Mouse (Mus musculus) intestine, postnatal 0 days (tissue): Measurements from ENCODE around the gene Tspan11. TPM values are rescaled to one million over a fixed set of nuclear protein-coding genes. Genes with fewer than 3 reads are reported as not detected.

Experiments used
- ATAC-seq: fragments of 200-750 bp; cut with Nextera tagmentation; 2 replicates; pipeline ENCODE4 v1.8.0; 2017; ENCODE audit warnings: mild to moderate bottlenecking, moderate TSS enrichment, moderate library complexity
- H3K27ac ChIP-seq: fragments of 300-500 bp; sonication (generic); 2 replicates; pipeline ENCODE4 v1.5.1; 2014; ENCODE audit warnings: mild to moderate bottlenecking, low read depth, low read length, moderate library complexity
- H3K27me3 ChIP-seq: fragments of 300-500 bp; sonication (generic); replicated peaks from 2 replicates; pipeline ENCODE4 v1.6.1; 2014; ENCODE audit warnings: low read length, mixed read lengths; ENCODE audit not compliant: control insufficient read depth, insufficient read depth
- H3K36me3 ChIP-seq: fragments of 300-500 bp; sonication (generic); 2 replicates; pipeline ENCODE4 v1.6.1; 2014; ENCODE audit warnings: mild to moderate bottlenecking, moderate library complexity; ENCODE audit not compliant: control insufficient read depth, insufficient read depth
- H3K4me1 ChIP-seq: fragments of 300-500 bp; sonication (generic); replicated peaks from 2 replicates; pipeline ENCODE4 v1.6.1; 2014; ENCODE audit warnings: antibody characterized with exemption, low read length, mixed read lengths; ENCODE audit not compliant: control insufficient read depth, insufficient read depth
- H3K4me2 ChIP-seq: fragments of 300-500 bp; sonication (generic); replicated peaks from 2 replicates; pipeline ENCODE4 v1.6.1; 2014; ENCODE audit warnings: low read depth, mild to moderate bottlenecking, moderate library complexity
- H3K4me3 ChIP-seq: fragments of 300-500 bp; sonication (generic); 2 replicates; pipeline ENCODE4 v1.5.1; 2014; ENCODE audit warnings: low read depth, low read length
- H3K9ac ChIP-seq: fragments of 300-500 bp; sonication (generic); 2 replicates; pipeline ENCODE4 v1.6.1; 2014; ENCODE audit warnings: mild to moderate bottlenecking, low read depth, low read length
- H3K9me3 ChIP-seq: fragments of 300-500 bp; sonication (generic); 2 replicates; pipeline ENCODE4 v1.6.1; 2016; ENCODE audit warnings: mixed run types; ENCODE audit not compliant: control insufficient read depth
- CTCF ChIP-seq: sonication (generic); IDR thresholded peaks from 2 replicates; pipeline ENCODE4 v1.5.1; 2016; ENCODE audit warnings: low read depth, mild to moderate bottlenecking, control low read depth, antibody characterized with exemption, moderate library complexity
- WGBS: fragments of 180-500 bp; shearing (Covaris S2); extraction: QIAGEN DNeasy Blood & Tissue Kit; methylation state at CpG from one replicate; pipeline ENCODE4 v1.1.7; 2014; 5-methylcytosine and 5-hydroxymethylcytosine counted together
- polyA plus RNA-seq: library from polyadenylated mRNA; unstranded; fragments of >200 nt; fragmentation: Nextera tagmentation; extraction: Ambion mirVana; gene quantifications from 2 replicates; pipeline ENCODE4 v1.2.1, GENCODE M21; 2015

The Tspan11 gene
- polyA plus RNA-seq, 1 experiment from 2014 or later, result 2.7 TPM

- no peak for TF ChIP-seq CTCF
- Histone ChIP-seq H3K9me3 (no peaks in the 10 kb centered on the region), H3K4me2 (no peak overlapping the region), H3K9ac (no peak overlapping the region), H3K27ac (no peak overlapping the region), H3K4me3 (no peak overlapping the region), H3K36me3 (no peaks in the 10 kb centered on the region), H3K4me1 (no peaks in the 10 kb centered on the region), H3K27me3 (no peaks in the 10 kb centered on the region)
- 77% methylated on average over 8 of the region's 8 CpGs for WGBS
- ATAC-seq, result no peak
Observed at GRCm38 (mm10) chr6:127902559-127902958, 15.2 kb downstream of the Tspan11 start.

DNA sequence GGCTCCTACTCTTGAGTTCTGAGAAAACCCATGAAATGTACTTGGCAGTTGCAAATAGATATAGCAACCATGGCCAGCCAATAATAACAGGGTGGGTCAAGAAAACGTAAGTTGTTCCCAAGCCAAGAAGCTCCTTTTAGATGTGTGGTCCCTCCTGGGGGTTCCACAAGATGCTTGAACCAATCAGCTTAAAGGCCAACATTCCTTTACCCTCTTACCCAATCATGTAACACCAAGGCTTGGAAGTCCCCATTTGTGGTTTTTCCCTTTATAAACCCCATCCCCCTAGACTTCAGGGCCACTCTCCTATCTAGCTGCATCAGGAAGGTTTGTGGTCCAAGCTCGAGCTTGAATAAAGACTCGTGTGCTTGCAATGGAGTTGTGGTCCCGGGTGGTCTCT, 23.2 kb downstream of the Tspan11 start:
- H3K36me3 ChIP-seq, result no peaks in the 10 kb centered on the region
- H3K4me1 ChIP-seq, result no peaks in the 10 kb centered on the region
- ATAC-seq, result no peak
- H3K27me3 ChIP-seq, result no peaks in the 10 kb centered on the region
- no peak overlapping the region for H3K27ac ChIP-seq
- no peak overlapping the region for H3K9ac ChIP-seq
- no peak overlapping the region for H3K4me3 ChIP-seq
- no peak overlapping the region for H3K4me2 ChIP-seq
- 83% methylated on average over 4 of the region's 4 CpGs for WGBS
- no peak for TF ChIP-seq CTCF
- H3K9me3 ChIP-seq, result no peaks in the 10 kb centered on the region

GRCm38 (mm10) chr6:127911687-127912086, 24.3 kb downstream of the Tspan11 start:
- Histone ChIP-seq H3K9ac (no peak overlapping the region), H3K4me1 (no peaks in the 10 kb centered on the region), H3K27me3 (no peaks in the 10 kb centered on the region), H3K4me3 (no peak overlapping the region), H3K9me3 (no peaks in the 10 kb centered on the region), H3K4me2 (no peak overlapping the region), H3K27ac (no peak overlapping the region), H3K36me3 (no peaks in the 10 kb centered on the region)
- no peak for TF ChIP-seq CTCF
- 40% methylated on average over 4 of the region's 4 CpGs for WGBS
- ATAC-seq, result peak; percentile 70

DNA sequence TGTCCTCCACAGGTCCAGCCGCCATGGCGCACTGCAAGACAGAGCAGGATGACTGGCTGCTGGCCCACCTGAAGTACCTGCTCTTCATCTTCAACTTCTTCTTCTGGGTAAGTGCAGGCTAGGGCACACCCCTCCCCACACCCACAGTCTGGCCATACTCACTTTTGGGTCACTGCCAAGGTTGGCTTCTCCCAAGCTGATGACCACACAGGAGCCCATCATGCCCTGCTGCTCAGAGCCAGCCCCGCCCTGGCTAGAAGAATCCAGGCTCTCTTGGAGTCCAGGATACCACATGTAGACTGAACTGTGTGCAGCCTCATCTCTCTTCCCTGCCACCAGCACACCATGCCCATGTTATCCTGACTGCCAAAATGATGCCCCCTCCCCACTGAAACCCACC, 25.5 kb downstream of the Tspan11 start:
- H3K4me3 ChIP-seq, result no peak overlapping the region
- no peak for TF ChIP-seq CTCF
- 0 out of 2 replicates have a peak, but pooled peaks have one; percentile 8 for ATAC-seq
- H3K9me3 ChIP-seq, result no peaks in the 10 kb centered on the region
- H3K27me3 ChIP-seq, result no peaks in the 10 kb centered on the region
- 92% methylated on average over 3 of the region's 3 CpGs for WGBS
- no peak overlapping the region for H3K27ac ChIP-seq
- H3K36me3 ChIP-seq, result no peaks in the 10 kb centered on the region
- H3K4me1 ChIP-seq, result no peaks in the 10 kb centered on the region
- no peak overlapping the region for H3K4me2 ChIP-seq
- no peak overlapping the region for H3K9ac ChIP-seq

DNA sequence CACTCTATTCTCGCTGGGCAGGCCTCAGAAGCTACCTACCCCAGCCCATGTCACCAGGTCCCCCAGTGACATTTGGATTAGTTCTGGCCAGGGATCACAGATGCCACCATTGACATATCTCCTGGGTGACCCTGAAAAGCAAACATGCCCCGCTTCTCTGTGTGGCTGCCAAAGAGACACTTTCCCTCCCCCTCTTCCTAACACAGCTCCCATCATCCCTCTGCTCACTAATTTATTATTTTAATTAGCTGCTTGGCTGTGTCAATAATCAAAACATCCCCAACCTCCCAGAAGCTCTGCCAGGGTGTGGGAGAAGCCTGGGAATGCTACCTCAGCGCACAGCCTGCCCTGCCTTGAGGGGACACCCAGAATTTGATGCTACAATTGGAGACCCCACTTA, 29.6 kb downstream of the Tspan11 start:
- H3K36me3 ChIP-seq, result no peaks in the 10 kb centered on the region
- no peaks in the 10 kb centered on the region for H3K9me3 ChIP-seq
- H3K4me3 ChIP-seq, result no peak overlapping the region
- H3K9ac ChIP-seq, result no peak overlapping the region
- H3K4me1 ChIP-seq, result no peaks in the 10 kb centered on the region
- H3K27me3 ChIP-seq, result no peaks in the 10 kb centered on the region
- H3K4me2 ChIP-seq, result no peak overlapping the region
- no peak for ATAC-seq
- 59% methylated on average over 3 of the region's 3 CpGs for WGBS
- no peak for TF ChIP-seq CTCF
- no peak overlapping the region for H3K27ac ChIP-seq

DNA sequence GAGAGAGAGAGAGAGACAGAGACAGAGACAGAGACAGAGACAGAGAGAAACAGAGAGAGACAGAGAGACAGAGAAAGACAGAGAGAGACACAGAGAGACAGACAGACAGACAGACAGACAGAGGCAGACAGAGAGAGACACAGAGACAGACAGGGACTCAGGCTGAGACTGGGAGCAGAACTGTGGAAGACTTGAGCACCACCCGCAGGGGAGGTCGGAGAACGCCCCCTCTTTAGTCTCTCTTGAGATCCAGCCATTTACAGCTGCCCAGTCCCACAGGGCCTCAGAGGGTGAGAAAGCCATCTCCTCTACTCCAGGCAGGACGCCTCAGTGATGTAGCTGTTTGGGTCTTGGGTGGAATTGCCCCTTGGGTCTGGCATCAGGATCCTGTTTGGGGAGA, 30.3 kb downstream of the Tspan11 start:
- no peaks in the 10 kb centered on the region for H3K4me1 ChIP-seq
- no peak overlapping the region for H3K4me2 ChIP-seq
- no peaks in the 10 kb centered on the region for H3K36me3 ChIP-seq
- no peak overlapping the region for H3K9ac ChIP-seq
- no peak overlapping the region for H3K27ac ChIP-seq
- no peaks in the 10 kb centered on the region for H3K9me3 ChIP-seq
- WGBS, result 71% methylated on average over 4 of the region's 4 CpGs
- ATAC-seq, result no peak
- no peak overlapping the region for H3K4me3 ChIP-seq
- peak; percentile 53 for TF ChIP-seq CTCF
- H3K27me3 ChIP-seq, result no peaks in the 10 kb centered on the region

- H3K36me3 ChIP-seq, result no peaks in the 10 kb centered on the region
- no peak overlapping the region for H3K4me2 ChIP-seq
- no peak overlapping the region for H3K9ac ChIP-seq
- H3K27ac ChIP-seq, result no peak overlapping the region
- no peaks in the 10 kb centered on the region for H3K9me3 ChIP-seq
- no peaks in the 10 kb centered on the region for H3K27me3 ChIP-seq
- TF ChIP-seq CTCF, result no peak
- no peaks in the 10 kb centered on the region for H3K4me1 ChIP-seq
- H3K4me3 ChIP-seq, result no peak overlapping the region
- WGBS, result 80% methylated on average over 6 of the region's 6 CpGs
- ATAC-seq, result no peak
Observed at GRCm38 (mm10) chr6:127919491-127919890, 32.1 kb downstream of the Tspan11 start.
